Mouse (Mus musculus) layer of hippocampus, postnatal 10 days (tissue): ENCODE results near the gene Pdia6. TPM values are rescaled to one million over a fixed set of nuclear protein-coding genes. Genes with fewer than 3 reads are reported as not detected.

ENCODE experiments used
- DNase-seq, 2 experiments: peaks; one replicate each; pipeline ENCODE4 v3.0.0; 2021; ENCODE audit warnings: low spot score in 2 of 2
- long read RNA-seq: library from polyadenylated mRNA; stranded (forward); transcript quantifications from one replicate; pipeline ENCODE4 v2.0.0, GENCODE M21; 2023
- total RNA-seq, 2 experiments: library from RNA; stranded (reverse); gene quantifications; 2 replicates each; pipeline ENCODE4 v1.2.3; 2021

Pdia6 gene
- total RNA-seq = 100 to 1,000 TPM; 119 to 129 TPM
- long read RNA-seq, transcript Pdia6-201 (13 exons, 2,175 nt) = major isoform, 193 of 206 reads
- long read RNA-seq, partial matches to known transcripts = 7 of 206 reads
- long read RNA-seq, other reads (novel, unspliced or antisense) = 6 of 206 reads

DNA sequence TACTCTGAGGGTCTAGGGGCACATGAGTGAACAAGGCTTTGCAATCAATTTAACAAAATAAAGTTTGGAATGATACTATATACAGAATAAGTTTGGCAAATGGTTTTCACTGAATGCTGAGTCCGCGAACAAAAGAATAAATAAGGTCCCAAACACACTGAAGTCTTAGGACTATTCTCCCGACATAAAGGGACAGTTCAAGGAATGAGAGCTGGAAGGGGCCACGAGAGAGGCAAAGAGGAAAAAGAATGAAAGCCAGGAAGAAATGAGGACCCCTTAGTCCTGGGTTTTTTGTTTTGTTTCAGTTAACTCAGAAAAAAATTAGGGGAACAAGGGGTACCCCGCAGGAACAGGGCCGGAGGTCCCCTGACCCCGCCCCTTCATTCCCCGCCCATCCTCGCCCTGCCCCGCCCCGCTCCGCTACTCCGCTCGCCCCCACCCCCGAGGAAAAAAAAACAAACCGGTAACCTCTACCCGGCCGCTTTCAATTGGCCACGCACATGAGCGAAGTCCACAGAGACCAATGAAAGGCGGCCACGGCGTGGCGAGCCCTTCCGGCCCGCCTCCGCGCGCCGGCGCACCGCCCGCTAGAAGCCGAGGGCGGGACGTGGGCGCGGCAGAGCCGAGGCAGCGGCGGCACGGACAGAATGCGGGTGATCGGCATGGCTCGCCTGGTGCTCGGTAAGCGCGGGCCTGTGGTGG is at the start of gene Pdia6:
Gene Pdia6, plus strand, starts transcription at position 575 of the 702 bp plus-strand sequence.
- peak; percentile 92 to 93 for DNase-seq

DNA sequence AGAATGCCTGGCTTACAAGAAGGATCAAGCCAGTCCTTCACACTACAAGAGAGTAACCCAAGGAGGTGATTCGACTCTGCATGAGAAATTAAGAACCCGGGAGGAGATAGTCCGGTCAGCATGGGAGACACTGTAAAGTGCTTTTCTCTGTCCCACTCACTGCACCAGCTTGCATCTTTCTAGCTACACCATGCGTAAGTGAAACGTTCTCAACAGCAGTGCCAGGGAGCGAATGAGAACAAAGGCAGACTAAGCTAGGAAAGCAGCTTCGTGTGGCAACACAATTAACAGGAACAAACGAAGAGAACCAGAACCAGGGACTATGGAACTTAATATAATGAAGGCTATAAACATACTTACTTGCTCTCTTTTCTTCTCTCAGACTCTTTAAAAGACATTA is 48.0 kb upstream of the Pdia6 start:
- DNase-seq = no peak

GRCm38 (mm10) chr12:17219107-17219506 is 47.2 kb upstream of the Pdia6 start:
- no peak for DNase-seq

DNA sequence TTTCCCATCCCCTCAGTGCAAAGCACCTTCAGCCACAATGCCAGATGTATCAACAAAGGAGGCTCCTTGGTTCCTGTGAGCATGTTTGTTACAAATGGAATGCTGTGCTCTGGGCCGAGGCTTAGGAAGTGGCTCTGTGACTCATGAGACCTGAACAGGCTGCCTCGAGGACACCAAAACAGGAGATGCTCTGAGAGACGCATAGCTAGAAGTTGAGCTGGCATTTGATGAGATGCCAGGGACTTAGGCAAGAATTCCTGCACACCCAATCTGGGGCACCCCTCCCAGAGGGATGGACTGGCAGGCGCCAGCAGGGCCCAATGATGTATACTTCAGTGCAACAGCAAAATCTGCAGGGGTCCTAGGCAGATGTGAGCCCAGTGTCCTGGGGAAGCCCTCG is 45.7 kb upstream of the Pdia6 start:
- DNase-seq = no peak

- no peak for DNase-seq
Observed at GRCm38 (mm10) chr12:17221891-17222428, 44.4 kb upstream of the Pdia6 start.

DNA sequence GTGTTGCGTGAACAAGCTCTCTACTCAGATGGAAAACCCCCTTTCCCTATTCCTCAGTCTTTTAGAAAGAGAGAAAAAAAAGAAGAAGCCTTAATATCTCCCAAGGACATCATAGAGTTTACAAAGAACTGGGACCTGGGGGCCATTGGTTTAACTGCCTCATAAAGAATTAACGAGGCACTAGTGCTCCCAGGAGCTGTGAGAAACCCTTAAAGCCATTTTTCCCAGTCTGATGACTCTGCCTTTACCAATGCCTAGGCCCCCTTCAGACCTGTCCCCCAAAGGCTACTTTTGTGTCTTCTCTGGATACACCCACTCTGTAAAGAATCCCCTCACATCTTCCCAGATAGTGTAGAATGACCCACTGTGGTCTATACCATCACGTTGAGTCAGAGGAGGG is 43.3 kb upstream of the Pdia6 start:
- no peak for DNase-seq

DNA sequence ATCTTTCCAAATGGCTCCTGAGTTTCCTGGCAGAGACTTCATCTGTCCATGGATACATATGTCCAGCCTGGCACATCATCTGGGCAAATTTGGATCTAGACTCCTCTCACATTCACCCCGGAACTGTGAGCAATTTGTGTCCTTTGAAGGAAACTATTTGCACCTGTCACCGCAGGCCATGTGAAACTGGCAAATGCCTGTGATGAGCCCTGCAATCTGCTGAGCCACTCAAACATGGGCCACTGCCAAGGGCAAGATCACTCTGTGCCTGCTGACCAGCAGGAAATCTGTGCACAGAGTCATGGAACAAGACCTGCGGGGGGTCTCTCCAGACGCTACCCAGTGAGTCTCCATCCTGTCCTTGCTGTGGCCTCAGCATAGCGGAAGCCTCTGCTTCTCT is 41.3 kb upstream of the Pdia6 start:
- no peak for DNase-seq

DNA sequence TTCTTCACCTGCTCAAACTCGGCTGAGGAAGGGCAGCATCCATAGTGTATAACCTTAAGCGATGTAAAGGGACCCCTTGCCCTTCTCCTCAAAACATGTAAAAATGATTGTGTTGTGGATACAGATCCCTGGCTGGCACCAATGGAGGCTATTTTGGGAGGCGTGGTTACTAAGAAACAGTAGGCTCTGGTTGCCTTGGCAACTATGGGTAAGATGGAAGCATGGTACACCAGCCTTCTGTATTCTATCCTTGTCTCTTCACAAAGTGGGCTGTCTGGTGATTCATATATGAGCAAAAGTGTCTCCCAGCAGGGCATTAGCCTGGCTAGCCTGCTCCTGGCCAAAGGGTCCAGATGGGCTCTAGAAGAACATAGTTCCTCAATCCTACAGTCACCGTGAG is 38.4 kb upstream of the Pdia6 start:
- peak in 1 of 2 experiments; percentile 44 for DNase-seq

- DNase-seq = no peak
Observed at GRCm38 (mm10) chr12:17230581-17230980, 35.8 kb upstream of the Pdia6 start.

DNA sequence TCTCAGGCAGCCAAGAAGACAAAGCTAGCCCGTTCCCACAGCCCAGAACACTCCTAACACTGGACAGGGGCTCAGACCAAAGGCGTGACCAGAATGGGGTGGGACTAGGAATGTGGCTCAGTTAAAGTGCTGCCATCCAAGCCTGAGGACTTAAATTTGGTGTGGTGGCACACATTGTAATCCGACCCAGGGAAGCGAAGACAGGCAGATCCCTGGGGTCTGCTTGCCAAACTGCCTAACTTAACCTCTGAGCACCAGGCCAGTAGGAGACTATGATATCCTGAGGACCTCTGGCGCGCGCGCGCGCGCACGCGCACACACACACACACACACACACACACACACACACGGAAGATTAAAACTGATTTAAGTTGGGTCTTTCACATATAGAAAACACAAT is 34.8 kb upstream of the Pdia6 start:
- no peak for DNase-seq

DNA sequence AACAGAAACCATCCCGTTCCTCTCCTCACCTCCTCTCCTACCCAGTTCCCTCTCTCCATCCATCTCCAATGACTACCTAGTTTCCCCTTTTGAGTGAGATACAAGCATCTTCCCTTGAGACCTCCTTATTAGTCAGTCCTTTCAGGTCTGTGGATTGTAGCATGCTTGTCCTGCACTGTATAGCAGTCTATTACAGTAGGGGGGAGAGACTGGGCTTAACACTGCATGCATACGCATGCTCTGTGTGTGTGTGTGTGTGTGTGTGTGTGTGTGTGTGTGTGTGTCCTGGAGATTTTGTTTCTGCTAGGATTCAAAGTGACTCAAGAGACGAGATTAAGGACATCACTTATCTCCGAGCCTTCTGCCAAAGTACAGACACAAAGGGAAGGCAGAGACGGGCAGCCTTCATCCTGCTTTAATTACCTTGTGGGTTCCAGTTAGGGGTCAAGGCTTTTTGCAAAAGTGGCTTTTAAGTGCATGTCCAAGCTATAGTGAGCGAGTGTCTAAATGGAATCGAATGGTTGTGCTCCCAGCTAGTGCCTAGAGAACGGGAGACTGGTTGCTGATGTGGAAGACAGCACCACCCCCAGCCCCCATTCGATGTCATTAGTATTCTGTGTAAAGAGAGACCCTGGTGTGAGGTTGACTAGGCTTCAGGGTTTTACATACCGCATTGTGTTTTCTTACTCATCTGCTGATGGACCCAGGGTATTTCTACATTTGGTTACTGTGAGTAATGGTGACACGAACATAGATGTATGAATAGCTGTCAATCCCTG is 30.6 kb upstream of the Pdia6 start:
- no peak for DNase-seq

DNA sequence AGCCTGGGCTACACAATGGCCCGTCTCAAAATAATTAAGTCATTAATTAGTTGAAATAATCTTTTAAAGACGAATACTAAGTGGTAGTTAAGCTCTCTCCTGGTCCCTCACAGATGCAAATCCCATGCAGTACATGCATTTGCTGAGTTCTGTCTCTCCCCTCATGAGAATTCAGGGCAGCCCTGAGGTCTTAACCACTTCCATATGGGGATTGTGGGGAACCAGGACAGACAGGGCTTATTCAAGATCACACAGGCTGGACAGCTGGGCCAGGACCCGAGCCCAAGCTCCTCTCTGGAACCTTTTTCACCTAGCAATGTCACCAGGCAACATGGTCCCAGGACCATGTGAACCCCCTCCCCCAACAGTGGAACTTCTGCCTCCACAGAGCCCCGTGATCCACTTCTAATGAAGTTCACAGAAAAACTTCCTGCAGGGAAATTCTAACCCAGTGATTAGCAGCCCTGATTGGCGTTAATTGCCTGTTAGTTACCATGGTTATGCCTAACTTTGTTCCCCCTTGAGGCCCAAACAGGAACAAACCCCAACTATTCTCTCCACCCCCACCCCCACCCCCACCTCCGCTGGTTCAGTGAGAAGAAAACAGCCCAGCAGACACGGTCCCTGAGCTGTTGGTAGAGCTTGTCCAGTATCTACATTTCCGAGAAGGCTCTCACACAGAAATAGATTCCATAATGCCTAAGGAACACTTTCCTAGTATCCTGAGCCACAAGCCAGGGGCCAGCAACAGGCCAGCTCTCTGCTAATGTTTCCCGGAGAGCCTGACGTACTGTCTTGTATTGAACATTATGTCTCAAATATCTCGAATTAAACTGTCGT is 27.5 kb upstream of the Pdia6 start:
- DNase-seq = no peak

GRCm38 (mm10) chr12:17239428-17239688 is 27.0 kb upstream of the Pdia6 start:
- no peak for DNase-seq

DNA sequence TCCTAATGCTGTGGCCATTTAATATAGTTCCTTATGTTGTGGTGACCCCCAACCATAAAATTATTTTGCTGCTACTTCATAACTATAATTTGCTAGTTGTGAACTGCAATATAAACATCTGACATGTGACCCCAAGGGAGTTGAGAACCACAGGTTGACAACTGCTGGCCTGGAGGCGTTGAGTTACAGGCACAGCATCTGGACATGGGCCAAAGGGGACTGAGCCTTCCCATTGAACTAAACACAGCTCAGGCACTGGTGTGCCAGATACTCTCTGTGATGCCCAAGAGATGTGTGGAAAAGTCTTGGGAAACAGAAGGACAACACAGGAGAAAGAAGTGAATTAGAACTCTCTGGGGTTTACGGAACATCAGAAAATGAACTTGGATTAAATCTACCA is 25.3 kb upstream of the Pdia6 start:
- DNase-seq = no peak

DNA sequence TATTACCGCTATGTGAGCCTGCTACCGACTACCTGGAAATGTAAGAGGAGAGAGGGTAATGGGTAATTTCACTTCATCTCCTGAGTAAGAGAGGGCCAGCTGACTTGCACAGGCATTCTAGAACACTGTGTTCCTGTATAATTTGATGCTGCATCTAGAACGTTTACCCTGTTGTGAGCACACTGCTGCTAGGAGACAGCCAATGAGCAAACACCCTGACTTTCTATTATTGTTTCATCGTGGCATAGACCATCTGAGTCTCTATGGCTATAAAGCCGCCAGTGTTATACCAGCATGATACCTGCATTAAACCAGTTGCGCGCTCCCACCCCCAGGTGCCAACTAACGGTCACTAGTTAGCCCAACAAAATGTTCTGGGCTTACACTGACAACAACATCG is 24.7 kb upstream of the Pdia6 start:
- no peak for DNase-seq

GRCm38 (mm10) chr12:17242041-17242440 is 24.3 kb upstream of the Pdia6 start:
- DNase-seq = no peak

- no peak for DNase-seq
Observed at GRCm38 (mm10) chr12:17250962-17251361, 15.4 kb upstream of the Pdia6 start.

DNA sequence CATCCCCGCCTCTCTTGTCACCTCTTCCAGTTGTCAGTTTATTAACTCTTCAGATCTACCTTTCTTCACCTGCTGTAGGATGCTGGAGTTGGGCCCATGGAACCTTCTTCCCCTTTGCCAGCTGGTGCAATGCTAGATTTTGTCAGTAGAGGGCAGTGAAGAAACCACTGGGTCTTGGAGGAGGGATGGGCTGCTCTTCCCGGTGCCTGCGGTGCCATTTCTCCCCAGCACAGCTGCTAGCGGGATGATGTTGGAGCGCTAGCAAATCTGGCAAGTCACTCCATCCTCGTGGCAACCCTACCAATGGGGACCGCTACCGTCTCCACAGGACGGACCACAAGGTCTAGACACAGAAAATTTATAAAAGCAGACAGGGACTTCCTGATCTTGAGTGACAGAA is 13.3 kb upstream of the Pdia6 start:
- peak; percentile 78 to 81 for DNase-seq

DNA sequence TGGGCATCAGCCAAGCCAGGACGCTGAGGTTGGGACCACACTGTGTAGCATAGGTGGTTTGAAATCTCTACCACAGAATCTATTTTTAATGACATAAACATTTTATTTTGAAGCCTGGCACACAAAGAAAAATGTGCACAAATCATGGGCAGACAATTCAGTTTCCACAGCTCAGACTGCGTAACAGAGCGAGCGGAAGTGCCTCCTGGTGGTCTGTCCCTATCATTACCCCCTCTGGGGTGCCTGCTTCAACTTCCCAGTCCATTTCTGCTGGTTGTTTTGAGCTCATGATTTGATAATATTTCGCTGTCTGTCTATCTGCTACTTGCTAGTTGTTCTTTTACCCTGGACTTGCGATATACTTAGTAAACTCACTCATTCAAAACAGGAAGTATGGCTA is 10.7 kb upstream of the Pdia6 start:
- peak in 1 of 2 experiments; percentile 47 for DNase-seq

GRCm38 (mm10) chr12:17256905-17257304 is 9.4 kb upstream of the Pdia6 start:
- DNase-seq = peak; percentile 59 to 72

DNA sequence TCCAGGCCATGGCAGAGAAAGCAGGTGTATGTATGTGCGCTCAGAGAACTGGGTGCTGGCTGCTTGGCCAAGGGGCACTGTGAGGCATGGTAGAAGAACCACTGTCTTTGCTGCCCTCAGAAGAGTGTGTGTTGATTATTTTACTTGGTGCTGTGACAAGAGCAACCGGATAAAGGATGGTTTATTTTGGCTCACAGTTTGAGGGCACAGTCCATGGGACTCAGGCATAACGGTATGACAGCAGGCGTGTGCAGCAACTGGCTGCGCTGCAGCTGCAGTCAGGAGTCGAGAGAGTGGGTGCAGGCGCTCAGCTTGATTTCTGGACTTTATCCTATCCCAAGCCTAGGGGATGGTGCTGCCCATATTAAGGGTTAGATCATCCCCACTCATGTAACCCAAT is 7.9 kb upstream of the Pdia6 start:
- DNase-seq = no peak

DNA sequence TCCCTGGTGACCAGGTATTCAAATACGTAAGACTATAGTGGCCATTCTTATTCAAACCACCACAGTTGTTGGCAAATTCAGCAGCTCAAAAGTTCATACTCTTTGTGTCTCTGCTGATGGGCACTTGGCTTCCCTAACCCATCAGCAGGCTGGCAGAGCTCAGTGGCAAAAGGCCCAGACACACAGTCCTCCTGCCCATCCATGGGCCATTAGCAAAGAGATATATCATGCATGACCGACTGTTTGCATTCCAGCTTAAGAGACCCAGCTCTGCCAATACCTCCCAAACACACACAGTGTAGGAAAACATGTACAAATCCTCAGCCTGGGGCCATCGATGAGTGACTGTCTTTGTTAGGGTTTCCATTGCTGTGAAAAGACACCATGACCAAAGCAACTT is 5.3 kb upstream of the Pdia6 start:
- no peak for DNase-seq
